Mouse (Mus musculus) layer of hippocampus, adult 8-10 months (tissue): ENCODE results near the gene Acnat1. TPM values are rescaled to one million over a fixed set of nuclear protein-coding genes. Genes with fewer than 3 reads are reported as not detected.
"Not testable (repeated sequence)": the region's sequence is repeated elsewhere in the genome, so short reads cannot be mapped to it uniquely, and the experiment has no call there.

ENCODE experiments used
- DNase-seq, 2 experiments: peaks; one replicate each; pipeline ENCODE4 v3.0.0; 2022; ENCODE audit warnings: low spot score in 2 of 2
- total RNA-seq, 4 experiments: library from RNA; stranded (reverse); gene quantifications; 2 replicates each; pipeline ENCODE4 v1.2.4; 2022

Acnat1 gene
- total RNA-seq, 4 experiments from 2014 or later: not detected

DNA sequence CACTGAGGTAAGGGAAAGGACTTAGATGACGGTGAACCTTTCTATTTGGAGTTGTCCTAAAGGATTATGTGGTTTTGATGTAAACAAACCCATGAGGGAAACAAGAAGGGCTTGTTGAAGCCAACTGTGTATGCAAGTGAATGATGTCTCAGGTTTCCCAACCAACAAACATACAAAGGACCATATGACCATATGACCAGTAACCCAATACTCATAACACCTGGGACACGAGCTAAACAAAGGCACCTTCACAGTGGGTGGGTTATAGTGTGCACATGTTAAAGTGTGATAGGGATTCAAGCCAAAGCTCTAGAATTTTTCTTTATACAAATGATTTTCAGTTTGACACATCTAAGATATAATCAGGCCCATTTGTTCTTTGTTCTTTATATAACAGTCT, 17.5 kb downstream of the Acnat1 start:
- no peak for DNase-seq

DNA sequence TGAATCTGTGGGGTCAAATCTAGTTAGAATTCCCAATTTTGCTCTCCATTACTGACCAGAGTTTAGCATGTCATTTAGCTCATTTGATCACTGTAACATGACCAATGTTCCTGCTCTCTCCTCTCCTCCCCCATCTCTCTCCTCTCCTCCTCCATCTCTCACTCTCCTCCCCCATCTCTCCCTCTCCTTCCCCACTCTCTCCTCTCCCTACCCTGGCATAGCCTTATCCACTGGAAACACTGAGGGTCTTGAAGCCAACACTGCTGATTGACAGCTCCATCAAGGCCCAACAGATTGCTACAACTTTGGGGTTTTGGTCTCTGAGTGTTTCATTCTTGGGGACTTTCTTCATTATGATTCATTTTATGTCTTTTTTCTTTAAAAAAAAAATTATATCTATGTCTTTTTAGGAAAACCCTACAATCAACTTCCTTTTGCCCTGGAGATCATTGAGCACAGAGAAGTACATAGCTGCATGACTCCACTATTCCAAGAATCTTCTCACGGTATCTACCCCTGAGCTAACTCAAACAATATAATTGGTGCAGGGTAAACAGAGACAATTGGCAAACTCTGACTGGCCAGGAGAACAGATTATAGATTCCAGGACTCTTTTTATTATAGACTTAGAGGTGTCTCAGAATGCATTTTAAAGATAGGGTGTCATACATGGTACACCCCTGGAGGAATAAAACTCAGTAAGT, 21.7 kb downstream of the Acnat1 start:
- DNase-seq: no peak

DNA sequence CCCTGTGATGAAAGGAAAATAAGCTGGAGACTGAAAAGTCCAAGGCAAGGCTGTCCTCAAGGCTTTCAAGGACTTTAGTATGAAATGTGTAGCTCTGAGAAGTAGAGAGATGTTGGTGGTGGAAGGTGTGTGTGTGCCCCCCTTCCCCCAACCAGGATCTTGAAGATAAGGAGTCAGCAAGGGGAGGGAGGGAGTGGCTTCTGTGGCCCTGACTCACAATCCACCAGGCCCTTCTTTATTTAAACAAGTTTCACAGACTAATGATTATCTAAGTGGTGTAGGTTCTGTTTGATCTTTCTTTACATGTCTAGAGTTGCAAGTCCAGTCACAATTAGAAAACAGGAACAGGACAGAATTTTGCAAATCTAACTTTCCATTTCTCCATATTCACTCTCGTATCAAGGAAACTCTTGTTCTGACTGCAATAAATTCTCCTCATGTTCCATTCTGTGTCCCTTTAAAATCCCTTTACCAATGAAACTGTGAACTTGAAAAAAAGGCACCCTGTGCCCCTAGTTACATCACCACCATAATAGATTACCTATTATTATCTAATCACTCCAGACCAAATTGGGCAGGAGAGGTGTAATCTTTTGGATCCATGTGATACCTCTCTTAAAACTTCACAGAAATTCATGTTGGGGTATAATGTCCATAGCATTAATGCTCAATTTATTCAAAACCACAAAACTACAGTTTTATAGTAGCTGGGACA, 22.4 kb downstream of the Acnat1 start:
- DNase-seq: not testable (repeated sequence)

DNA sequence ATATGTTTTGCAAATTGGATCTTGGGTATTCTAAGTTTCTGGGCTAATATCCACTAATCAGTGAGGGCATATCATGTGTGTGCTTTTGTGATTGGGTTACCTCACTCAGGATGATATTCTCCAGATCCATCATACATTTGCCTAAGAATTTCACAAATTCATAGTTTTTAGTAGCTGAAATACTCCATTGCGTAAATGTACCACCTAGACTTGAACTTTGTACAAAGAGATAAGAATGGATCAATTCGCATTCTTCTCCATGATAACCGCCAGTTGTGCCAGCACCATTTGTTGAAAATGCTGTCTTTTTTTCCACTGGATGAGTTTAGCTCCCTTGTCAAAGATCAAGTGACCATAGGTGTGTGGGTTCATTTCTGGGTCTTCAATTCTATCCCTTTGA, 36.7 kb downstream of the Acnat1 start:
- DNase-seq: not testable (repeated sequence)

DNA sequence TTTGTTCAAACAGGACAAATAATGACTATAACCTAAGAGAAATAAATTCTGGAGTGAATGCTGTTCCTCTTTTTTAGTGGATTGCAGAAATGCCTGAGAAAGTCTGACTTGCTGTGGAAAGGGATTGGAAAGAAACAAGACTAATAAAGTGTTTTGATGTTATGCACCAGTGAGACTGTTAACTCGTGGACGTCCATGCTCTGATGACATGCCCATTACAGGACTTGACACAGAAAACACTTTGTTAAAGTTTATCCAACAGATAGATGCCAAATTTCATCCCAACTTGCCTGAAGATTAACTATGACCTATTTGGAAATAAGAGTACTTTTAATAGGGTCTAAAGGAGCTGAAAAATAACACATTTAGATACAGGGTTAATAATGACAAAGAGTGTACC, 63.6 kb downstream of the Acnat1 start:
- not testable (repeated sequence) for DNase-seq

DNA sequence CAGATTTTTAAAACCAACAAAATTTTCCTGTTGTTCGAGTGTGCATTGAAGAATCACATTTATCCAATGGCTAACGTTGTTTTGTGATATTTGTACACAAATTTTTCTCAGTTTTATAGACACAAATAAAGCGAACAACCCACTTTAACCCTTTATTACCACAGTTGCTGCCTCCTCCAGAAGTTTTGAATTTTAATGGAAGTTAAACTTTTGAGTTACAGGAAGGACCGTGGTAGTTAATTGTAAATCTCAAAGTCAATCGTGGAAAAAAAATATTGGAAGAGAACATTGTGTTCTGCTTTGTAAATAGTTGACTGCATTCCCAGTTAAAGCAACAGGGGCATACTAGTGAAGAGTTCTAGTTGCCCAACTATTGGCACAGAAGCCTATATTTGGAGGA, 65.8 kb downstream of the Acnat1 start, which contains the start of gene Acnat2:
TSS of gene Acnat2 (minus strand) at position 195 of the 400 bp plus-strand sequence.
- not testable (repeated sequence) for DNase-seq

Other genes with a start within 250 kb of the Acnat1 start
- gene Acnat2, start 65.8 kb downstream of the Acnat1 start, total RNA-seq: under 1 TPM in 2 of 4 experiments, not detected in 2; 0.25 to 0.27 TPM
- gene Baat, start 32.6 kb upstream of the Acnat1 start, total RNA-seq: under 1 TPM; 0.20 to 0.54 (median 0.26) TPM
- gene Mrpl50, start 47.2 kb upstream of the Acnat1 start, total RNA-seq: 10 to 100 TPM; 29.3 to 35.0 (median 32.1) TPM
- gene Zfp189, start 47.3 kb upstream of the Acnat1 start, total RNA-seq: 10 to 100 TPM; 23.9 to 30.1 (median 28.7) TPM
- 1 to 10 TPM; 2.3 to 4.1 (median 2.6) TPM for gene Aldob, start 75.6 kb upstream of the Acnat1 start, total RNA-seq
- 10 to 100 TPM; 68.9 to 76.0 (median 69.6) TPM for gene Tmem246, start 124.0 kb upstream of the Acnat1 start, total RNA-seq
- 10 to 100 TPM; 69.0 to 90.0 (median 83.4) TPM for gene Rnf20, start 158.1 kb upstream of the Acnat1 start, total RNA-seq
- 1 to 10 TPM in 1 of 4 experiments, under 1 TPM in 3; 0.58 to 1.2 (median 0.70) TPM for gene Ppp3r2, start 208.1 kb upstream of the Acnat1 start, total RNA-seq